Mouse (Mus musculus) granulocyte monocyte progenitor cell, adult 5-6 weeks (primary cell): ENCODE measurements at regions not wholly inside any gene's neighbourhood (a gene's known extent, or its start where the extent isn't known, plus 50 kb on each side); places are given as distances from the start of the nearest gene placed in this dataset.

Experiments used
- ATAC-seq: replicated peaks from 2 replicates; pipeline ENCODE4 v1.8.0; 2016; ENCODE audit warnings: mild to moderate bottlenecking, moderate TSS enrichment, inconsistent platforms; ENCODE audit not compliant: poor library complexity, severe bottlenecking

DNA sequence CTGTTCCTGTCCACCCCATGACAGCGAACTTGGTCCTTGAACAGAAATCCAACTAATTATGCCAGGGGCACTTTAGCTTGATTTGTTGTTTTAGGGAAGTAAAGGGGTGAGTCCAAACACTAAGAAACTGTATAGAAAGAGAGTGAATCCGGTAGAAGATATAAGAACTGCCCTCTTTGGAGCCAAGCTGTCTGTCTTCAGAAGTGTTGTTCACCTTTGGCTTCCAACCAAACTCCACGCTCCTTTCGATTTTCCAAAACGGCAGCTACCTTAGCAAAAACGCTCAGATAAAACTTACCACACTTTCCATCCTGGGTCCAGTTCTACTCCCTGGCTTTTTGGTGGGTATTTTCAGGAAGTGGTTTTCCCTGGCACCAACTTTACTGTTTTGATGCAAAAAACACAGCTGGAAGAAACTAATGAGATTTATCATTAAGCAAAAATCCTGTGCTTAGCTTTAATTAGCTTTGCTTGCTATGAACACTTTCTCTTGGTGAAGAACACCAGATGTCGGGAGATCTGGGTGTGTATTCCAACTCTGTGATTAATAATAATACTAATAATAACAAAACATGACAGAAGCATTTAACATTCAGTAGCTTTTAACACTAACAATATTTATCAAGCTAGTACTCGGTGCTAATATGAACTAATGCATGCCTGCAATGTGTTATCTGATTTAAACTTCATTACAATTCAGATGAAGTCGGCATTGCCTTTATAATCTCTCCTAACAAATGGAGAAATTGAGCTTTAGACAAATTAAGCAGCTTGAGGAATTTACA is 365.3 kb downstream of the Ets1 start:
- no peak for ATAC-seq

DNA sequence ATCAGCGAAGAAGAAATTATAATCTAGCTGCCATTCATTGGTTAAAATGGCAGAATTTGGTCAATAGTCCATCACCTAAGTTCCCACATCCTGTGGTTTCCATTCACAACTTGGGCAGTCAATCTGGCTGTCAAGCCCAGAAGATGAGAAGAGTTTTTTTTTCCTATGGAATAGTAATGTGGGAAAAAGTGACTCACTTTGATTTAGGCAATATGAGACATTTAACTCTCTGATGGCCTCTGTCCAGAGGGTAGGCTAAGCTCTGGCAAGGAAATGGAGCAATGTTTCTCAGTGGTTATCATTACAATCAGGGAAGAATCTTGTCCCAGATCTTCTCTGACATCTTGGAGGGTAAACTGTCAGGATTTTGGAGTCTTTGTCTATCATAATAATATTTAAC is 367.9 kb downstream of the Ets1 start:
- no peak for ATAC-seq

DNA sequence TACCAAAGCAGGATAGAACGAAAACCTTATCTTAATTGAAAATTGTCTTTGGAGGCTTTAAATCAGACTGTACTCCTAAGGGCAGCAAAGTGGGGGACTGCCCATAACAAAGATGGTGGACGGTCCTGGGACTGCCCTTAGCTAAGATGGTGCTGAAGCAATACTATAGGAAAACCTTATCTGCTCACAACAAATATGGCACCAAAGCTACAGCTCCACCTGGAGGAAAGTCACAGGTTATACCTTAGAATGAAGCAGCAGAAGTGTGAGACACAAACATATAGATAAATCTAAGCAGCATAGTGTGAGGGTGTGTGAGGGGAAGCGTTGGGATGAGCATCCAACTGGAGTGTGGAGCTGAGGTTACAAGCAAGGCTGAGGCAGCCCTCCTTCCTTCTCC is 368.5 kb downstream of the Ets1 start:
- ATAC-seq = no peak

DNA sequence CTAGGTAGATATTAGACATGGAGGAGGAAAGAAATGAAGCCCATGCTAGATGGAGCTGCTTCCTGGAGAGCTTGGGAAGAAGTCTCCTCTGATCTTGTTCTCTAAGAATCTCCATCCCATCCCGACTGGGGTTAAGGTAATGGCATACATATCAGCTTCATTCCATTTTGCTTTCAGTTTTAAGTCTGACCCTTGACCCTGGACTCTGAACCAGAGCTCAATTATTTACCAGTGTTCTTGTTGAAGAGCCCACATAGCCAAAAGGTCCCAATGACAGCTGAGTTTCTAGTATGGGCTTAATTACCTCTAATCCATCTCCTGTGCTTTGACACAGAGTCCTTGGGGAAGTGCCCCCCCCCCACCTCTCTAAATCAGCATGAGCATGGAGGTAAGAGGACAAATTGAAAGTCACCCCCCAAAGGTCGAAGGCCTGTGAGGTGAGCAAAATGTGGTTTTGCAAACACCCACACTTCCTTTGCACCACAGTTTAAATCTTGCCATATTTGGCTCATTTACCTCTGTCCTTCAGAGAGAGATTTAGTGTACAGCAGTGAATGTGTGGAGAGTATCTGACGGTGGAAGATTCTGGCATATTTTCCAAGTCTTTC is 371.5 kb downstream of the Ets1 start:
- no peak for ATAC-seq

DNA sequence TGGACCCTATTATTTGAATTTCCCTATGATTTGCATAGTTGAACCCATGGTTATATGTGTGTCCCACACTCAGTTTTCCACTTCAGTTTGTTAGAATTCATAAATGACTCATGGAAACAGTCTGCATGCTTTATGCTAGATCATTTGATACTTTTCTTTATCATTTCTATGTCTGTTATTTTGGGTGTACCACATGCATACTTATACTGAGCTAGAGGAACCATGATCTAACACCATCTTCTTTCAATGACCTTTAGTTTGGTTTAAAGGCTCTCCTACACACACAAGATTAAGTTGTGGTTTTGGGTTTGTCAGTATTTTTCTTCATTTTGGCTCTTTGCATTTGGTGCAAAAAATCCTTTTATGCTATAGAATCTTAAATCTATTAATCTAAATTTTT is 375.2 kb downstream of the Ets1 start:
- no peak for ATAC-seq

DNA sequence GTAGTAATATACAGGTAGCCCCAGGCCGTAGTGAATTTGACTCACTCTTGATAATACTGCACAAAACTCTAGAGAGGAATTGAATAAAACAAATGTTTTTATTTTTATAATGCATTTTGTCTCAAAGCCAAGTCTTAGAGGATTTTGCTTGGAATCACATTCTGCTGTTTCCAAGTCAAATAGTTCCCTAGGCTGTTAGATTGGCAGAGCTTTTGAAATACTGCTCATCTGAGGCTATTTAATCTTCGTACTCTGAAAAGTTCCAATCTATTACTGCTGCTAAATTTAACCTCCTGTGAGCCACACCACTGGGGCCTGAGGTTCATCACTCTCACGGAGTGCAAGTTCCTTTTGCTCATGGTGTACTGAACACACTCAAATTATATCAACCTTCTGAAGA is 399.4 kb downstream of the Ets1 start:
- no peak for ATAC-seq

DNA sequence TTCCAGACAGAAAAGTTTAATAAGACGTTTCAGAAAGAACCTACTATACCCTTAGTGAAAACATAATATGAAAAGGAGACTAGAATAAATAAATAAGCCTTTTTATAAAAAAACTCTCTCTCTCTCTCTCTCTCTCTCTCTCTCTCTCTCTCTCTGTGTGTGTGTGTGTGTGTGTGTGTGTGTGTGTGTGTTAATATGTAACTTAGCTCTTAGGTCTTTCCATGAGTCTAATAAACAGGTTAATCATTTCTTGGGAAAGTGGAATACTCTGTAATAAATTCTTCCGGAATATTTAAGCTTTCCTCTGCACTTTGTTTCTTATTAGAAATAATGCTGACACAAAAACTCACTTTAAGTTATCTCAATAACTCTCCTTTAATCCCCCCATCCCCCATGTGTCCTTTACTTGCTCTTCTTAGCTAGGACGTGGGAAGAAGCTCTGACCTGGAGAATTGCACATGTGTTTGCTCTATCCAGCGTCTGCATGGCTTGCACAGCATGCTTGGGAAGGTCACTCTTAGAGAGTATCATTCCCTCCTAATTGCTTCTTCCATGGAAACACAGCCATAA is 403.3 kb downstream of the Ets1 start:
- no peak for ATAC-seq

DNA sequence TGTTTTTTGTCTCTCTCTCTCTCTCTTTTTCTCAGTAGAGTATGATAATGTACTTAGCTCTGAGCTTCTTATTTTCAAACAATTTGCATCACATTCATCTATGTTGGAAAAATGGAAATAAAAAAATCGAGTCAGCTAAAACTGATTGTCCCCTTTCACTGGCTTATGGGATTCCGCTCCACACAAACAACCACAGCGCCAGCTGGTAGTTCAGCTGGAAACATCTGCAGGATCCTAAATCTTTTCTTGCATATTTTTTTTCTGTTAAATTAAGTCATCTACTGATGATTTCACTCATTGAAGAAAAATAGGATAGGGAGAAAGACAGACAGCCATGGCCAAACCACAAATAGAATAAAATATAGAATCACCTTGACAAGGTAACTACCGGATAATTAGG is 414.8 kb downstream of the Ets1 start:
- no peak for ATAC-seq

DNA sequence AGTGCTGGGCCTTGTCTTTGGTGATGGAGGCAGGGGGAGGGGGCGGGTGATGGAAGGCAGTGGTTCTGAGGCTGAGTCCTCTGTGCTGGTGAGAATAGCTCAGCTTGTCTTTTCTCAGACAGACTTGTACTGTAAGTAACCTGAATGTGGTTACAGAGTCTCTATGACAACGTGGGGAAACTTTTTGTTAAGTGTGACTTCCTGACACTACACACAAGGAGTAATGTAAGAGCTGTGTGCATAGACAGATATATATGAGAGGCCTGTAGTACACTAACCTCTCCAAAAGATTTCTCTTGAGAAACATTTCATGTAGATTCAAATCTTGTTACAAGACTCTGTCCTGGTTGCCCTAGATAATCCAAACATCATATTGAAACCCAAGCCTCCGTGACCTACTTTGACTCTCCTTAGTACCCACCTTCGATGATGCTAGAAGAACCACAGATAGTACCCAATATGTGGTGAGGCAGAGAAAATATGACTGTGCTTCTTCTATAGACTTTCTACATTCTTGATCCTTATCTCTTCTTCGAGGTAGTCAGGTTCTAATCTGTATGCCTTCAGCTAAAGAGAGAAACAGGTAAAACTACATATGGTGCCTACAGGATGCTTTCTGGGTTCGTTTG is 424.7 kb downstream of the Ets1 start:
- ATAC-seq = no peak

DNA sequence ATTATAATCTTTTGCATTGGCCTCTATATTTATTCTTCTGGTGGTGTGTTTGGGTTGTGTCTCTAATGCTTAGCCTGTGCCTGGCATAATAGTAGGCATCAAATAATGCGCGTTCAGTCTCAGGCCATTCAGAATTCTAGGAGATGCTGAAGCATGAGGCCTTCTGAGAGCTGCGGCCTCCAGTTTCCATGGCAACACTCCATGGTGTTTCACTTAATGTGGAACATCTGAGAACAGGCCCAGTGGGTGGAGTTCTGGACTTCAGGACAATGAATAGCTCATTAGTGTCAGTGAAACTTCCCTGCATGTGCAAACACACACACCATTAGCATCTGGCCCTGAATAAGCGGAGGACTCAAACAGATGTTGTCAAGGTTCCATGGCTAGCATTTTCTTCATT is 426.5 kb downstream of the Ets1 start:
- ATAC-seq = no peak

DNA sequence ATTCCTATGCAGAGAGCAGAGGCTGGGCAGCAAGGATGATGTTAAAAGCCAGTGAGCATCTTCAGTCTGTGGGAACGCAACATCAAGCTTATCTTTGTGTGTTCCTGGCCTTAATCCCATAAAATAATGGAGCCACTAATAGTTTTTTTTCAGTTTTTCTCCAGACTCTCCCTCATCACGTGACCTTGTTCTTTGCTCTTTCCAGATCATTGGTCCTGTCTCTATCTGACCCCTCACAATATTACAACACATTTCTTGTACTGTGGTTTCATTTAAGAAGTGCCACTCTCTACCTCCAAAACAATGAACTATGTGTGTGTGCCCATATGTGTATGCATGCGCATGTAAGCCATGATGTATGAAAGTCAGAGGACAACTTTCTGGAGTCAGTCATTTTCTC is 429.3 kb downstream of the Ets1 start:
- ATAC-seq = no peak

DNA sequence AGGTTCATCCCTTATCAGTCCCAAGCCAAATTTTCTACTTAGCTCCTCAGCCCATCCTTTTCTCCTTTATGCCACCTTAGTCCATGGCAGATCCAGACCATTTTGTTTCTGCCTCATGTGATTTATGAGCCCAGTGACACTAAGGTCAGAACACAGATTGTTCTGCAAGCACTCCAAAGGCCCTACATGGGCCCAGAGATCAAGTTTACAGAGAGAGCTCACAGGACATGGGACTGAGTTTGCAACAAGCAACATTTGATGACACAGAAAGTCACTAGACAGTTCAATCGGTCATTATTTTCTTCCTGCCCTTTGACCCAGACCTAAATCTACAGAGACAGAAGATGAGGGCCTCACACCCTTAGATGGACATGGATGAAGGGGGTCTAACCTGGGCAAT is 431.5 kb downstream of the Ets1 start:
- no peak for ATAC-seq

DNA sequence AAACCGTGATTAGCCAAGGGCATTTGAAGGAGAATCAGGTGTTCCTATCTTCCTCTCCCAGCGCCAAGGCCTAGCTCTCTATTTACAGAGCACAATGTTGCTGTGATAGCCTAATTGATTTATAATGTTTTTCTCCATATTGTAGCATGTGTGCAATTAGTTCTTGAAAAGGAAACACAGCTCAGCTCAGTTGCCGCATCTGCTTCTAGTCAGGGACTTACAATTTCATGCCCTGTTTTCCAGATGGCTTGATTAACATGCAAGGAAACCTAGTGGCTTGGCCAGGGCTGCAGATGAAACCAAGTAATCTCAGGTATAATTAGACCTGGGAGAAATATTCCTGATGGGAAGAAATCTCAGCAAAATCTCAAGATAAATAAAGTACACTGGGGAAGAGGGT is 434.1 kb downstream of the Ets1 start:
- no peak for ATAC-seq

DNA sequence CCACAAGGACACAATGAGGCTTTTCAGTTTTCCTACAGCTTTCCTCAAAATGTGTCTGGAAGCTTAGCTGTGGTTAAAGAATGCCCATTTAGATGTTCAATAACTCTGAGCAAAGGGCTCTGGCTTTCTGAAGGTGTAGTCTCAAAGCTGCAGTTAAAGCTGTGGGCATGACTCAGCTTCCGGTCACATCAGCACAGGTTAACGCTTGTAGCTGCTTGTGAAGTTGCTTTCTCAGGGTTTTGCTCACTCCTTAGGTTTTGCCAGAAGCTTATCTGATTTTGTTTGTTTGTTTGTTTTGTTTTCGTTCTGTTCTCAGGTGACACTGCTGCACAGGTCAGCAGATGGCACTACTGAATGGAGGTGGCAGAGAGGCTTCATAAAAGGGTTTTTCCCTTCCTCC is 444.2 kb downstream of the Ets1 start:
- no peak for ATAC-seq

DNA sequence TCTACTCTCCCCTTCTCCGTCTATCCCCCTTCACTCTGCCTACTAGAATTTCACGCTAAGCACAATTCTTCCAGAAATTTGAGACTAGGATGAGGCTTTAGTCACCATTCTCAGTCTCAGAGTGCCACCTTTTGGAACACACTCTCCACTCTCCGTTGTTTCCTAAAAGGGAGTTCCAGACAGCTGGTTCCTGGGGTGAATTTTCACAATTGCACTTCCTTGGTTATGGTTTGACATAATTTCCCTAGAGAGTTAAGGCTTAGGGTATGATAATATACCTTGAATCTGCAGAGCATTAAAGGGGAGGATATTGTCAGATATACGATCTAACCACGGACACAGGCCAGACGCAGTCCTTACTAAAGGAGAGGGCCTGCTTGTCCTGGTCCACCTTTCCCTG is 444.8 kb downstream of the Ets1 start:
- no peak for ATAC-seq

DNA sequence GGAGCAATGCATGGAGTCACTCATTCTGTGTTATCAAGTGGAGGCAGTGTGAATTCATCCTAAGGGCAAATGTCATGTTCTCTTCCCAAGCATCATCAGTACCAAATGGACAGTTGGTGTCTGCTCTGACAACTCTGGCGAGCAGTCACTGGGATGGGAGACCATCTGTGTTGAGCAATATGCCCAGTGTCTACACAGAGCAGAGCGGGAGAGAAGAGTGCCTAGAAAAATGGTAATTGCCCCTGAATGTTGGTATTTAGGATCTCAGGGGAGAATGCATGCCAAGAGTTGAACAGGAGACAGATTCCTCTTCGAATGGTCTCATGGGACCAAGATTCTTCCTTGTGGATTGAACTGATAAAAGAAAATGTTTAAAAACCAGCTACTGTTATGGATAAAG is 454.0 kb downstream of the Ets1 start:
- ATAC-seq = no peak

DNA sequence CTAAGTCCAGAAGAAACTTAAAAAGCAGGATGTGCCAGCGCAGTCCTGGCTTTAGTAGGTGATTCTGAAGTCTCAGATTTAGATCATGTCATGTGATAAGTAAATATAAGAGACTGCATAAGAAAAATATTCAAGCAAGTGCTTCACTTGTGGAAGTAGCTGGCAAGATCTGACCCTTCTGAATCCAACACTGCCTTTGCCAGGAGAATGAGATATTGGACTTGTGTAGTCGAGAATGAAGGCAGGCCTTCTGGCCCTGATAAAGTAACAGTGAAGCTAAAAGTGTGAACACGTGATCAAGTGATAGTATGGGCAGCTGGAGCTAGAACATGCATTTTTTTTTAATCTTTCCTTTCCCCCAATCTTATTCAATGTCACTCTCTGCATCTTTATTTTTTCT is 455.6 kb downstream of the Ets1 start:
- ATAC-seq = no peak

DNA sequence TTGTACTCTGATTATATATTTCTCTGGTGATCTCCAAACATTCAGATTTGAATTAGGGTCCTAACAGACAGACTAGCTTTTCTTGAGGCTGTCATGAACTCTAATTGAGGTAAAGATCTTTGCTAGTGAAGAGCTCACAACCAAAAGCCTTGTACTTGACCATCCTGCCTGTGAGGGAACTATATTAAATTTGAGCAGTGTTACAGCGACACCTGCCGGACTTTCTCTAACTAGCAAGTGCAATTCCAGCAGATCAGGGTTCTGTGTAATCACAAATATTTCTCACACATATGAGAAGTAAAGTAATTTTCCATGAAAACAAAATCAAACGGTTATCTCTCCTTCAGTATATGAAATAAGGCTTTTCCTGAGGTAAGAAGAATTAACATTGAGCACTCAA is 459.6 kb downstream of the Ets1 start:
- ATAC-seq = peak; percentile 84

DNA sequence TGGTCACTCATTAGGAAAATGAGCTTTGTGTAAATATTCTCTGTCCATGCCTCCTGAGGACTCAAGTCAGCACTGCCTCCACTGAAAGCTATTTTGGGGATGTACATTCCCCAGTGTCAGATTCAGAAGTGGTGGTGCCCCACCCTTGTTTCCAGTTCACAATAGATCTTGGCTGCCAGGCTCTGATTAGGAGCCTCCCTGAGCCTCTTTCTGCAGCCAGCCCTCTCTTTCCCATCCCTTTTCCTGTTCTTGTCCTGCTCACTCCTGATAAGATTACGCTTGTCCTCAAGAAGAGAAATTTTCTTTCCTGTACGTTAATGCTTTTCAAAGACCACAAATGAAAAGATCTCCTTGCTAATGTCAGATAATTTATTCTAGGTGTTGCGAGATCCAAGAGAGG is 465.2 kb downstream of the Ets1 start:
- no peak for ATAC-seq

DNA sequence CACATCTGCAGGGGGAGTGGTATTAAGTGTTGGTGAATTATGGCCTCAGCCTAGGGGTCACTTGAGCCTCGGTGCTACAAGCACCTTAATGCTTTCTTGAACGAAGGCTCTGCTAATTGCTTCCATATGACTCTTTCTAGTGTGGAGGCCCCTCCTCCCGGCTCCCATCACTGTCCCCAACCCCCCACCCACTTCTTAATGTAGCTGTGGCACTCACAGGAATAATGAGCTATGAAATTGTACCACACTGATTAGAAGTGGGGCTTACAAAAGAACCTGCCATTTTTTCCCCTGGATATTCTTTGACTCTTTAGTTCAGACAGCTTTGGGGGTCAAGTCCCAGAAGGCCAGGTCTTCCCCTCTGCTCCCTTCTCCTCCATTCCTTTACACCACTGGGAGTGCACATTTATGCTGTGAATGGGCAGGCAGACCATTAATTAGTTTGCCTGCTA is 468.6 kb downstream of the Ets1 start:
- ATAC-seq = no peak

DNA sequence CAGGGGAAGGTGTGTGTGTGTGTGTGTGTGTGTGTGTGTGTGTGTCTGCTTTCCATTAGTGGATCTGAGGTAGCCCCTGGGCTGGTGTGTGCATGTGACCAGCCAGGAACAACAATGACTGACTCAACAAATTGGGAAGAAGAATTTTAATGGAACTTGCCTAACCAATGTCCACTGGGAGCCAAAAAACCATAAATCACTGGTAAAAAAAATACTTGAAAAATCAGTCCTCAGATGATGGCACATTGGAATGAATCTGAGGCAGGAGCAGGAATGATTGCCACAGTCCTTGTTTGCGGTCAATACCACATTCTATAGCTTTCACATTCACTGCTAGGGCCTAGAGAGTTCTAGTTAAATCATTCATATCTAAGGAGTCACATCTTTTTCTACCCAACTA is 487.8 kb downstream of the Ets1 start:
- no peak for ATAC-seq

DNA sequence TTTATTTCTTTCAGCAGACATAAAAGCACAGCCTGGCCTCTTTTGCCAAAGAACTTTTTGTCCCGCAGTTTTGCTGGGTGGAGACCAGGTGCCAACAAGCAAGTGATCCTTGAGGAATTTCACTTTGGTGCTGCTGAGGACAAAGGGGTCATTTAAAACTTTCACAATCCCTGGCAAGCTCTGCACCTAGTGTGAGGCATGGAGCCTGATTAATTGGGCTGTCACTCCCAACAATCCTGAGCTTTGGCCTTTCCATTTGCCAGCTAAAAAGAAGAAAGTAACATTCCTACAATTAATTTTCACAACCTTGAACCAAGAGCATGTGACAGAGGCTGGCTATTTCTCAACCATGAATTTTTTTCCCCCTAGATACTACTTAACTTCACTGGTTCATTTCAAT is 516.2 kb downstream of the Ets1 start:
- no peak for ATAC-seq
